Mouse (Mus musculus) lung, postnatal 36 days (tissue): ENCODE measurements around the gene Kmt5a.

Experiments
- DNase-seq: peaks from one replicate; pipeline ENCODE4 v3.0.0; 2022; ENCODE audit warnings: mixed read lengths

The Kmt5a gene

GRCm38 (mm10) chr5:124439447-124440093, at the start of gene Kmt5a:
TSS of gene Kmt5a (plus strand) at chr5:124439930.
- DNase-seq = peak; percentile 96

GRCm38 (mm10) chr5:124392412-124392811, 47.3 kb upstream of the Kmt5a start:
- no peak for DNase-seq

GRCm38 (mm10) chr5:124393726-124394125, 46.0 kb upstream of the Kmt5a start:
- no peak for DNase-seq

GRCm38 (mm10) chr5:124410808-124411207, 28.9 kb upstream of the Kmt5a start:
- DNase-seq = peak; percentile 19

- no peak for DNase-seq
Measured at GRCm38 (mm10) chr5:124412163-124412562, 27.6 kb upstream of the Kmt5a start.

GRCm38 (mm10) chr5:124418903-124419302, 20.8 kb upstream of the Kmt5a start:
- no peak for DNase-seq

GRCm38 (mm10) chr5:124421786-124422185, 17.9 kb upstream of the Kmt5a start:
- DNase-seq = no peak

GRCm38 (mm10) chr5:124424200-124424722, 15.5 kb upstream of the Kmt5a start:
- DNase-seq = peak; percentile 23

- peak; percentile 25 for DNase-seq
Measured at GRCm38 (mm10) chr5:124424723-124425411, 14.9 kb upstream of the Kmt5a start.

- DNase-seq = peak; percentile 97
Measured at GRCm38 (mm10) chr5:124425412-124426259, 14.1 kb upstream of the Kmt5a start, which contains the start of gene Sbno1. TSS of gene Sbno1 (minus strand) at chr5:124426001.

- DNase-seq = no peak
Measured at GRCm38 (mm10) chr5:124426475-124427071, 13.2 kb upstream of the Kmt5a start.

- peak; percentile 90 for DNase-seq
Measured at GRCm38 (mm10) chr5:124432398-124433012, 7.2 kb upstream of the Kmt5a start.

- no peak for DNase-seq
Measured at GRCm38 (mm10) chr5:124433048-124433447, 6.7 kb upstream of the Kmt5a start.

GRCm38 (mm10) chr5:124438229-124438628, 1.5 kb upstream of the Kmt5a start:
- DNase-seq = peak; percentile 80

GRCm38 (mm10) chr5:124438746-124439145, 984 bp upstream of the Kmt5a start:
- DNase-seq = no peak

- peak; percentile 71 for DNase-seq
Measured at GRCm38 (mm10) chr5:124440094-124440701, 468 bp downstream of the Kmt5a start.

GRCm38 (mm10) chr5:124442628-124443027, 2.9 kb downstream of the Kmt5a start:
- no peak for DNase-seq

- DNase-seq = no peak
Measured at GRCm38 (mm10) chr5:124444208-124444607, 4.5 kb downstream of the Kmt5a start.

- peak; percentile 80 for DNase-seq
Measured at GRCm38 (mm10) chr5:124444661-124445561, 5.2 kb downstream of the Kmt5a start.

GRCm38 (mm10) chr5:124445621-124446293, 6.0 kb downstream of the Kmt5a start:
- peak; percentile 35 for DNase-seq
